Mouse (Mus musculus): ENCODE results near the gene Iqschfp.

DNA sequence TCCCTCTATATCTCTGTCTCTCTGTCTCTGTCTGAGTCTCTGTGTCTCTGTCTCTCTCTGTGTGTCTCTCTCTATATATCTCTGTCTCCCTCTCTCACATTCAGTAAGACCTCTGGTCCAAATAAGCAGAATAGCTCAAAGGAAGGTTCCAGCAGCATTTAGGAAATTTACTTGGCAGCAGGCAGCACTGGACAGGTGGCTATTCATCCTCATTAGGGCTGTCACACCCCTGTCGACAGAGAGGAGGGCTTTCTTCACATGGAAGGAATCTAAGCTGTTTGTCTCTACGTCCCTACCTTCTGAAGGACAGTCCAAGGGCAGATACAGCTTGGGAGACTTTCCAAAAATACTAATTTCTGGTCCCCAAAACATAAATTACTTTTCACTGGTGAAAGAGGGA is 440.5 kb downstream of the Iqschfp start:
- TF ChIP-seq CTCF (IDR thresholded peaks at IDR 0.05; ENCODE audit: low read depth) (no peak), EP300 (IDR thresholded peaks at IDR 0.05; ENCODE audit: low read depth) (no peak)
